Mouse (Mus musculus): Measurements from ENCODE around the gene Tns3.

Tns3 gene

GRCm38 (mm10) chr11:8467403-8468160 is 196.8 kb downstream of the Tns3 start:
- DNase-seq = no peak

- DNase-seq = no peak
Observed at GRCm38 (mm10) chr11:8463866-8464265, 200.5 kb downstream of the Tns3 start.

GRCm38 (mm10) chr11:8462827-8463405 is 201.4 kb downstream of the Tns3 start:
- DNase-seq = no peak

- no peak for DNase-seq
Observed at GRCm38 (mm10) chr11:8460835-8461234, 203.5 kb downstream of the Tns3 start.

- DNase-seq = no peak
Observed at GRCm38 (mm10) chr11:8457951-8458350, 206.4 kb downstream of the Tns3 start.

GRCm38 (mm10) chr11:8456586-8457285 is 207.6 kb downstream of the Tns3 start:
- DNase-seq = no peak

- no peak for DNase-seq
Observed at GRCm38 (mm10) chr11:8455650-8456049, 208.7 kb downstream of the Tns3 start.

- no peak for DNase-seq
Observed at GRCm38 (mm10) chr11:8453252-8453651, 211.1 kb downstream of the Tns3 start.

- no peak for DNase-seq
Observed at GRCm38 (mm10) chr11:8451597-8452201, 212.6 kb downstream of the Tns3 start.

- no peak for DNase-seq
Observed at GRCm38 (mm10) chr11:8450540-8450939, 213.8 kb downstream of the Tns3 start.

GRCm38 (mm10) chr11:8445915-8446356 is 218.4 kb downstream of the Tns3 start:
- peak; percentile 28 for DNase-seq

- no peak for DNase-seq
Observed at GRCm38 (mm10) chr11:8444759-8445422, 219.4 kb downstream of the Tns3 start.

- DNase-seq = no peak
Observed at GRCm38 (mm10) chr11:8443539-8444292, 220.6 kb downstream of the Tns3 start.

- DNase-seq = no peak
Observed at GRCm38 (mm10) chr11:8440706-8441105, 223.6 kb downstream of the Tns3 start.

- no peak for DNase-seq
Observed at GRCm38 (mm10) chr11:8440221-8440620, 224.1 kb downstream of the Tns3 start.

GRCm38 (mm10) chr11:8439035-8439434 is 225.3 kb downstream of the Tns3 start:
- no peak for DNase-seq

- DNase-seq = no peak
Observed at GRCm38 (mm10) chr11:8438269-8438668, 226.1 kb downstream of the Tns3 start.

GRCm38 (mm10) chr11:8435101-8435500 is 229.2 kb downstream of the Tns3 start:
- DNase-seq = no peak

GRCm38 (mm10) chr11:8434366-8434765 is 230.0 kb downstream of the Tns3 start:
- no peak for DNase-seq

- DNase-seq = no peak
Observed at GRCm38 (mm10) chr11:8433443-8433842, 230.9 kb downstream of the Tns3 start.

GRCm38 (mm10) chr11:8432941-8433340 is 231.4 kb downstream of the Tns3 start:
- no peak for DNase-seq

- DNase-seq = no peak
Observed at GRCm38 (mm10) chr11:8427660-8428059, 236.7 kb downstream of the Tns3 start.
